In the genomic region with DNA sequence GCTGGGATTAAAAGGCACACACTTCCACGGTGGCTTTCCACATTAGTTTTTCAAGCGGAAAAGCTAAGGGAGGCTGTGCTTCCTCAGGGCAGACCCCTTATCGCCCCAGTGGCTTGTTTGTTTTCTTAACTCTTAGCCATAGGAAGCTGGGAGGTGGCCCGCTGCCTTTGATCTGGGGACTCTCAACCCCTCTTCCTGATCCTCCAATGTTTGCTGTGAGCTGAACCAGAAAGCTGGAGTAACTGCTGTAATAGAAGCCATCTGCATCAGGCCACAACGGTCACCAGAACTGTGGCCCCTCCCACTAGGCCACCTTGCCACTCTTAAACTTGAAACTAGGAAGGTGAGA, we compare ENCODE assay signal across 9 mouse cellular contexts. TPM values are rescaled to one million over a fixed set of nuclear protein-coding genes. Genes with fewer than 3 reads are reported as not detected.
DNase-seq lines count a peak whose midpoint lies in the region; ATAC-seq and TF ChIP-seq lines count a peak whose summit lies in the region.
"Had no signal": no experiment of that assay in that cellular context is flagged by ENCODE, and none has a peak within 500 bp of the region (broad histone marks: within the 10 kb centered on the region; RNA-seq: fewer than 3 reads in every experiment).

A gene (plus strand): TSS at position 182 of the 349 bp plus-strand sequence.

- 5% methylated on average over 5 of the region's 5 CpGs for WGBS in limb, embryonic 13.5 days
- WGBS in stomach, embryonic 16.5 days, result 8% methylated on average over 5 of the region's 5 CpGs

- no peak for TF ChIP-seq CTCF in gastrocnemius, adult 2 months (IDR thresholded peaks at IDR 0.05)
- no peak for TF ChIP-seq CTCF in testis, adult 2 months (IDR thresholded peaks at IDR 0.05; ENCODE audit: control insufficient read depth, insufficient read depth, insufficient replicate concordance, low read depth, low read length)

- TF ChIP-seq POLR2A in testis, adult 2 months (IDR thresholded peaks at IDR 0.05; ENCODE audit: control insufficient read depth, low read depth, low read length), result no peak

- H3K4me1 ChIP-seq in testis, adult 2 months (ENCODE audit: control insufficient read depth, insufficient read depth, low read length), result peaks cover 9% of the 10 kb centered on the region
- H3K4me1 ChIP-seq in limb, embryonic 13.5 days, result peaks cover 16% of the 10 kb centered on the region
- peaks cover 27% of the 10 kb centered on the region for H3K4me1 ChIP-seq in stomach, embryonic 16.5 days (ENCODE audit: control insufficient read depth, insufficient read depth, low read length)

- H3K9me3 ChIP-seq in limb, embryonic 13.5 days, result no peaks in the 10 kb centered on the region
- no peaks in the 10 kb centered on the region; the same call in 1 of the 2 replicates for H3K9me3 ChIP-seq in stomach, embryonic 16.5 days (replicated peaks; ENCODE audit: control insufficient read depth, low read length)

- ATAC-seq in limb, embryonic 13.5 days (ENCODE audit: low FRiP score, low read depth), result no peak
- no peak for ATAC-seq in stomach, embryonic 16.5 days (ENCODE audit: insufficient read depth, low FRiP score)

- no peak for DNase-seq in gastrocnemius, adult 2 months
- no peak for DNase-seq in gastrocnemius, postnatal 4 days (ENCODE audit: low spot score in 2 of 2)
- DNase-seq in testis, postnatal 14 days (ENCODE audit: low spot score), result no peak
- no peak for DNase-seq in left cerebral cortex, postnatal 14 days (ENCODE audit: low spot score in 2 of 2)
- DNase-seq in left cerebral cortex, adult 18-20 months (ENCODE audit: low spot score in 2 of 2), result no peak

- peak within 1 kb of the TSS; percentile 52 for H3K4me2 ChIP-seq in limb, embryonic 13.5 days (replicated peaks)
- peak within 1 kb of the TSS; percentile 50 for H3K4me2 ChIP-seq in stomach, embryonic 16.5 days (ENCODE audit: low read depth, low read length)

- intact Hi-C loops in gastrocnemius, adult 2 months (cut with DNase I), result no loop called here
- intact Hi-C loops in left cerebral cortex, postnatal 14 days (cut with DNase I), result no loop called here

- H3K27ac ChIP-seq in gastrocnemius, adult 2 months, result no peak within 1 kb of the TSS
- no peak within 1 kb of the TSS for H3K27ac ChIP-seq in testis, adult 2 months (ENCODE audit: control insufficient read depth, insufficient read depth, low read depth, low read length)
- H3K27ac ChIP-seq in limb, embryonic 13.5 days, result no peak within 1 kb of the TSS
- H3K27ac ChIP-seq in stomach, embryonic 16.5 days (ENCODE audit: low read length), result peak within 1 kb of the TSS; percentile 94

- H3K4me3 ChIP-seq in gastrocnemius, adult 2 months, result peak within 1 kb of the TSS; percentile 9
- H3K4me3 ChIP-seq in testis, adult 2 months (ENCODE audit: control insufficient read depth, low read depth, low read length), result peak within 1 kb of the TSS; percentile 40
- H3K4me3 ChIP-seq in limb, embryonic 13.5 days, result peak within 1 kb of the TSS; percentile 32
- peak within 1 kb of the TSS; percentile 51 for H3K4me3 ChIP-seq in stomach, embryonic 16.5 days (replicated peaks; ENCODE audit: low read length)

- no peaks in the 10 kb centered on the region for H3K36me3 ChIP-seq in testis, adult 2 months (ENCODE audit: control insufficient read depth, insufficient read depth, low read length)
- H3K36me3 ChIP-seq in limb, embryonic 13.5 days, result no peaks in the 10 kb centered on the region
- no peaks in the 10 kb centered on the region for H3K36me3 ChIP-seq in stomach, embryonic 16.5 days (ENCODE audit: control insufficient read depth, insufficient read depth, low read length)

- H3K9ac ChIP-seq in limb, embryonic 13.5 days, result peak within 1 kb of the TSS; percentile 56; the same call in 1 of the 2 replicates
- H3K9ac ChIP-seq in stomach, embryonic 16.5 days (ENCODE audit: low read length), result peak within 1 kb of the TSS; percentile 83

- H3K27me3 ChIP-seq in testis, adult 2 months (ENCODE audit: control insufficient read depth, insufficient read depth, low read length), result no peaks in the 10 kb centered on the region
- peaks cover 51% of the 10 kb centered on the region for H3K27me3 ChIP-seq in limb, embryonic 13.5 days
- H3K27me3 ChIP-seq in stomach, embryonic 16.5 days (ENCODE audit: control insufficient read depth, insufficient read depth, low read length), result peaks cover 7% of the 10 kb centered on the region; the same call in 1 of the 2 replicates

RNA-seq across cellular contexts. Expression of the gene that starts here (rescaled TPM):
- not detected for total RNA-seq in gastrocnemius, adult 2 months (2021)
- under 1 TPM in 1 of 2 experiments, not detected in 1; 0.16 TPM for total RNA-seq in gastrocnemius, postnatal 4 days (2021)
- 2.4 and 3.1 TPM in 2 replicates for polyA plus RNA-seq in testis, adult 2 months (2012; rRNA removed)
- 5.2 and 6.7 TPM in 2 replicates for polyA plus RNA-seq in limb, embryonic 13.5 days (2015; fragmentation: Nextera tagmentation; extraction: Ambion mirVana)
- polyA plus RNA-seq in stomach, embryonic 16.5 days (2015; fragmentation: Nextera tagmentation; extraction: Ambion mirVana), result 44.3 and 53.1 TPM in 2 replicates
- total RNA-seq in left cerebral cortex, postnatal 14 days (2021), result 1 to 10 TPM; 1.6 to 4.4 TPM
- total RNA-seq in left cerebral cortex, adult 18-20 months (2021), result 1 to 10 TPM; 3.6 to 4.3 TPM
- polyA plus RNA-seq: C2C12 had no signal
